Mouse (Mus musculus) CH12.LX (cell line): Measurements from ENCODE around the gene Mllt10. TPM values are rescaled to one million over a fixed set of nuclear protein-coding genes. Genes with fewer than 3 reads are reported as not detected.

Experiments
- DNase-seq: peaks from one replicate; pipeline ENCODE4 v3.0.0-alpha.2; 2013; ENCODE audit errors: extremely low read depth
- H3K27ac ChIP-seq: 2 replicates; pipeline ENCODE4 v1.5.1; 2012; ENCODE audit warnings: low read depth, mild to moderate bottlenecking, control low read depth, moderate library complexity; ENCODE audit not compliant: insufficient read depth
- H3K27me3 ChIP-seq: replicated peaks from 2 replicates; pipeline ENCODE3; 2012; ENCODE audit warnings: inconsistent platforms
- H3K36me3 ChIP-seq, 2 experiments: replicated peaks in 1 of 2; 2 replicates each; pipeline versions ENCODE3 to v1.6.1; 2012; ENCODE audit warnings: inconsistent platforms in 1 of 2, low read length in 1 of 2, mild to moderate bottlenecking in 1 of 2, mixed read lengths in 1 of 2, moderate library complexity in 1 of 2; ENCODE audit not compliant: control insufficient read depth in 1 of 2, insufficient read depth in 1 of 2
- H3K4me1 ChIP-seq, 2 experiments: 2 replicates each; pipeline ENCODE4 v1.6.1; 2012; ENCODE audit warnings: inconsistent platforms in 1 of 2, moderate library complexity in 1 of 2; ENCODE audit not compliant: insufficient read depth in 2 of 2, control insufficient read depth in 1 of 2
- H3K4me2 ChIP-seq: 2 replicates; pipeline ENCODE4 v1.6.1; 2012; ENCODE audit warnings: low read depth, mild to moderate bottlenecking, control low read depth; ENCODE audit not compliant: poor library complexity, insufficient read depth, severe bottlenecking
- H3K4me3 ChIP-seq, 3 experiments: fragments of 150-350 bp in 1 of 3; sonication (generic) in 1 of 3; replicated peaks in 1 of 3; 2 replicates each; pipeline versions ENCODE3 to v1.5.1; 2011 to 2012; ENCODE audit warnings: low read depth in 2 of 3, low read length in 2 of 3, mild to moderate bottlenecking in 2 of 3, moderate library complexity in 2 of 3, control low read depth in 1 of 3, improper control_type of control experiment in 1 of 3, inconsistent platforms in 1 of 3, mixed read lengths in 1 of 3; ENCODE audit not compliant: poor library complexity in 1 of 3
- H3K79me2 ChIP-seq: replicated peaks from 2 replicates; pipeline ENCODE4 v1.6.1; 2012; ENCODE audit warnings: mild to moderate bottlenecking, moderate library complexity; ENCODE audit not compliant: control insufficient read depth, poor library complexity, insufficient read depth, severe bottlenecking; ENCODE audit errors: extremely low read depth
- H3K9ac ChIP-seq: 2 replicates; pipeline ENCODE4 v1.6.1; 2012; ENCODE audit warnings: low read depth, mild to moderate bottlenecking, control low read depth, moderate library complexity; ENCODE audit not compliant: insufficient read depth
- H3K9me3 ChIP-seq: replicated peaks from 2 replicates; pipeline ENCODE3; 2012; ENCODE audit warnings: low read length, inconsistent platforms, mixed read lengths
- E2F4 ChIP-seq: IDR thresholded peaks from 2 replicates; pipeline ENCODE4 v1.6.1; 2011; ENCODE audit warnings: low read depth, low read length, improper control_type of control experiment; ENCODE audit not compliant: insufficient replicate concordance
- ETS1 ChIP-seq: conservative IDR thresholded peaks from 2 replicates; pipeline ENCODE4 v1.6.1; 2012; ENCODE audit warnings: low read depth, mild to moderate bottlenecking, inconsistent platforms, low read length, improper control_type of control experiment, moderate library complexity
- JUN ChIP-seq: IDR thresholded peaks from 2 replicates; pipeline ENCODE4 v1.6.1; 2011; ENCODE audit warnings: low read depth, mild to moderate bottlenecking, low read length, improper control_type of control experiment, moderate library complexity; ENCODE audit not compliant: insufficient read depth
- MAFK ChIP-seq: IDR thresholded peaks from 2 replicates; pipeline ENCODE4 v1.6.1; 2011; ENCODE audit warnings: low read length, improper control_type of control experiment; ENCODE audit not compliant: insufficient replicate concordance
- POLR2AphosphoS2 ChIP-seq: IDR thresholded peaks from 2 replicates; pipeline ENCODE4 v1.6.1; 2011; ENCODE audit warnings: low read depth, low read length, improper control_type of control experiment
- RAD21 ChIP-seq: IDR thresholded peaks from 2 replicates; pipeline ENCODE4 v1.6.1; 2011; ENCODE audit warnings: low read depth, mild to moderate bottlenecking, low read length, improper control_type of control experiment, moderate library complexity
- RCOR1 ChIP-seq: conservative IDR thresholded peaks from 2 replicates; pipeline ENCODE4 v1.6.1; 2012; ENCODE audit warnings: low read depth, mild to moderate bottlenecking, inconsistent platforms, low read length, improper control_type of control experiment
- UBTF ChIP-seq: IDR thresholded peaks from 2 replicates; pipeline ENCODE4 v1.6.1; 2012; ENCODE audit warnings: low read depth, mild to moderate bottlenecking, inconsistent platforms, low read length, improper control_type of control experiment, moderate library complexity
- ZKSCAN1 ChIP-seq: IDR thresholded peaks from 2 replicates; pipeline ENCODE4 v1.6.1; 2012; ENCODE audit warnings: low read depth, inconsistent platforms, low read length, improper control_type of control experiment, borderline replicate concordance
- dilution Hi-C: fragments of 300-500 bp; cut with MboI; formaldehyde crosslinking; loops from 2 replicates; pipeline ENCODE4 v1.14.3; 2020; ENCODE audit warnings: low sequenced_read_pairs; ENCODE audit not compliant: extremely low pct_unique_long_range_greater_than_20kb, extremely low pct_ligation_motif_present
- in situ Hi-C: fragments of 300-500 bp; cut with MboI; formaldehyde crosslinking; loops from 3 replicates; pipeline ENCODE4 v1.14.3; 2019; ENCODE audit warnings: low sequenced_read_pairs, low pct_ligation_motif_present, low pct_unique_long_range_greater_than_20kb, mixed read lengths
- polyA plus RNA-seq: library from polyadenylated mRNA; unstranded; fragments of >175 nt; gene quantifications from 2 replicates; pipeline ENCODE4 v1.2.1, GENCODE M21; 2012; ENCODE audit warnings: low read depth; ENCODE audit not compliant: insufficient read length
- total RNA-seq, 2 experiments: library from RNA; depleted of rRNA; stranded (reverse); fragments of 300-350 nt in 1 of 2; fragments of >200 nt in 1 of 2; gene quantifications; 2 replicates each; pipeline ENCODE4 v1.2.3; 2012 to 2014

Mllt10 gene
- total and polyA plus RNA-seq, 3 experiments = 22.0 to 39.2 (median 27.2) TPM

GRCm38 (mm10) chr2:18139646-18140045 lies 84.6 kb downstream of the Mllt10 start:
- in situ Hi-C loops (no loop called here), dilution Hi-C loops (no loop called here)
- Histone ChIP-seq H3K27me3 (no peaks in the 10 kb centered on the region), H3K9ac (no peak overlapping the region), H3K36me3 (peaks cover 37 to 58% of the 10 kb centered on the region in 2 experiments), H3K4me3 (no peak overlapping the region), H3K9me3 (no peaks in the 10 kb centered on the region), H3K4me1 (peaks cover 0 to 3% of the 10 kb centered on the region in 2 experiments; a peak in 1 of 4 replicates), H3K27ac (no peak overlapping the region), H3K79me2 (no peaks in the 10 kb centered on the region), H3K4me2 (no peak overlapping the region)
- DNase-seq = no peak
- no peak for TF ChIP-seq RCOR1
- TF ChIP-seq ETS1 = no peak
- TF ChIP-seq JUN = no peak
- TF ChIP-seq ZKSCAN1 = no peak
- no peak for TF ChIP-seq UBTF

DNA sequence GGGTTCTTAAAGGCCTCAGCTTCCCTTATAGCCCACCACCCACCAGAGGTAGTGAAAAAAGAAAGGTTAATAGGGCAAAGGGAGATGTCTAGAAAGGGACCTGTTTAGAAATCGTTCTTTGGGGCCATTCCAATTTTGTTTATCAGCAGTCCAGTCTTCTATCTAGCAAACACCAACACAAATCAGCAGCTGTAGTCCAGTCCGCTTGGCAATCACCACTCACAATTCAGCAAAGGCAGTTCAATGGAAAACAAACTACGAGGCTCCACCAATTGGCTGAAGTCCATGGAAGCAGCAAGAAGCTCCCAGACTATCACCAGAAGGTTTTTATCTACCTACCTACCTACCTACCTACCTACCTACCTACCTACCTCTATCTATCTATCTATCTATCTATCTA lies 101.1 kb downstream of the Mllt10 start:
- dilution Hi-C loops (no loop called here), in situ Hi-C loops (no loop called here)
- Histone ChIP-seq H3K79me2 (peaks cover 3% of the 10 kb centered on the region; the same call in 1 of the 2 replicates), H3K9me3 (no peaks in the 10 kb centered on the region), H3K9ac (no peak overlapping the region), H3K27me3 (no peaks in the 10 kb centered on the region), H3K27ac (no peak overlapping the region), H3K4me3 (no peak overlapping the region), H3K36me3 (peaks cover 15 to 50% of the 10 kb centered on the region in 2 experiments), H3K4me1 (peaks cover 0 to 6% of the 10 kb centered on the region in 2 experiments; a peak in 1 of 4 replicates), H3K4me2 (no peak overlapping the region)
- TF ChIP-seq POLR2AphosphoS2 (no peak), E2F4 (no peak)
- DNase-seq = no peak

DNA sequence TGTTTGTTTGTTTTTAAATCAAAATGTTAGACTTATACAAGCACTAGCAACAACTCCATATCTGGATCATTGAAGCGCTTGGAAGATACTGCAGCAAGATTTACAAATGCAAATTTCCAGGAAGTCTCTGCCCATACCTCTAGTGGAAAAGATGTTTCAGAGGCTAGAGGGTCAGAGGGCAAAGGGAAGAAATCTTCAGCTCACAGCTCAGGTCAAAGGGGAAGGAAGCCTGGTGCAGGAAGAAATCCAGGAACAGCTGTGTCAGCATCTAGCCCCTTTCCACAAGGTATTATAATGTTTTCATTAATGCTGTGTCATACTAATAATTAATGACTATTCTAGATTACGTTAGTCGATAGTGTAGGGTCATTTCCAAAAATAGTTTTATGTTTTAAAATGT lies 104.4 kb downstream of the Mllt10 start:
- DNase-seq = no peak
- Histone ChIP-seq H3K4me3 (no peak overlapping the region), H3K79me2 (peaks cover 3% of the 10 kb centered on the region), H3K4me1 (peaks cover 0 to 6% of the 10 kb centered on the region in 2 experiments; a peak in 1 of 4 replicates), H3K9ac (no peak overlapping the region), H3K27me3 (no peaks in the 10 kb centered on the region), H3K36me3 (peaks cover 21 to 56% of the 10 kb centered on the region in 2 experiments), H3K27ac (no peak overlapping the region), H3K9me3 (no peaks in the 10 kb centered on the region), H3K4me2 (no peak overlapping the region)
- dilution Hi-C loops (no loop called here), in situ Hi-C loops (no loop called here)
- TF ChIP-seq MAFK = 0 out of 2 replicates have a peak, but pooled peaks have one; percentile 21
- TF ChIP-seq E2F4 = no peak
- TF ChIP-seq RAD21 = no peak
